Mouse (Mus musculus) gonadal fat pad, adult 2 months (tissue): ENCODE data around the gene Sync. TPM values are rescaled to one million over a fixed set of nuclear protein-coding genes. Genes with fewer than 3 reads are reported as not detected.

Source experiments
- DNase-seq: peaks from one replicate; pipeline ENCODE4 v3.0.0-alpha.2; 2012; ENCODE audit warnings: low read depth
- polyA plus RNA-seq: library from polyadenylated mRNA; depleted of rRNA; stranded (reverse); fragments of >200 nt; gene quantifications from 2 replicates; pipeline ENCODE4 v1.2.3, GENCODE M21; 2012

Sync gene
- polyA plus RNA-seq, 1 experiment = 1.4 TPM

DNA sequence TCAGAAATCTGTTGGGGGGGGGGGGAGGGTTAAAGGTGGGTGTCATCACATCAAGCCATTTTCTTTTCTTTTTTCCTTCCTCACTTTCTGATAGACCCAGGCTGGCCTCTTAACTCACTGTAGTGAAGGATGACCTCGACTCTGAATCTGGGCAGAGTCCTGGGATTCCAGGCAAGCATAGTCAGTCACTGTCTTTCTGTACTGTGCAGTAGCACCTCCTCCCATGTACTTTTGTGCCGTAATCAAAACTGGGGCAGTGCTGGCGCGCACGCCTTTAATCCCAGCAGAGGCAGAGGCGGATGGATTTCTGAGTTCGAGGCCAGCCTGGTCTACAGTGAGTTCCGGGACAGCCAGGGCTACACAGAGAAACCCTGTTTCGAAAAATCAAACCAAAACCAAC, 16.4 kb downstream of the Sync start:
- DNase-seq = no peak

- no peak for DNase-seq
These were observed 16.9 kb downstream of the Sync start for GRCm38 (mm10) chr4:129304306-129304705.

GRCm38 (mm10) chr4:129307936-129308335, 20.5 kb downstream of the Sync start:
- no peak for DNase-seq

DNA sequence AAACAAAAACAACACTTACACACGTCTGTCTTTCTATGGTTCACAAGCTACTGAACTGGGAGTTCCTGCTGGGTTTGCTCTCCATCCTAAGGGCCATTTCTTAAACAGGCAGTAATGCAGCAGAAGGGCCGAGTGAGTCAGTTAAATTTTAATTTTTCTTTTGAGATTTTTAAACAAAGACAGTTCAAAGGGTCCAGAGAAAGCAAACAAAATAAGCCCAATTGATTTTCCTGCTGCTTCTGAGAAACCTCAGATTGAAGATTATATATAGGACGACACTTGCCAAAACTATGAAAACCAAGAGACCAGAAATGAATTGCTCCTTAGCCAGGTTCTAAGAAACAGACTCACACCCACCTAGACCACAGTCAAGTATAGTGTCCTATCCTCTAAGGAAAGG, 26.5 kb downstream of the Sync start:
- no peak for DNase-seq

DNA sequence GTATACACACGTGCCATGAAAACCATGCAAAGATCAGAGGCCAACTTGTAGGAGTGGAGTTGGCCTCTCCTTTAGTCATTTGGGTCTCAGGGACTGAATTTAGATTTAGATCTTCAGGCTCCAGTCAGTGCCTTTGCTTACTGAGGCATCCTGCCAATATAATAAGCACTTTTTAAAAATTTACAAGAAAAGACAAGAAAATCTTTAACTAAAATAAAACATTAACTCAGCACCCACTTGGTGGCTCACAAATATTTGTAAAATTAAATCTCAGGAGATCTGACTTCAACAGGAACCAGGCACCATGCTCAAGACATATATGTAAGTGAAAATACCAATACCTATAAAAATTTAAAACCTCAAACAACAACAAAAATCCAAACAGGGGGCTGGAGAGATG, 33.5 kb downstream of the Sync start:
- no peak for DNase-seq

DNA sequence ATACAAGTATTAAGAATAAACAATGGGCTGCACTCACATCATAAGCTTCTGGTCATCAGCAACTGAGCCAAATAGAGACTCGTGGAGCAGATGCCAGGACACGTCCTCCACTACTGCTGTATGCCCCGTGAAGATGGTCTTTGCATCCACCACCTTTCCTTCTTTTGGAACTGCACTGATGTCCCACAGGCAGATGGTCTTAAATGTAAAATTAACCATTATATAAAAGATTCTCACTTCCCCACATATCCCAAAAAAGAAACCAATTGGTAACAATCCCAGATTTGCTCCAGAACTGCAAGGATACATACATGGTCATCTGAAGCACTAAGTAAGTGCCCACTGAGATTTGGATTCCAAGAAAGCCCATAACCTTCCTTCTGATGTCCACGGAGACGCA, 34.6 kb downstream of the Sync start:
- no peak for DNase-seq

DNA sequence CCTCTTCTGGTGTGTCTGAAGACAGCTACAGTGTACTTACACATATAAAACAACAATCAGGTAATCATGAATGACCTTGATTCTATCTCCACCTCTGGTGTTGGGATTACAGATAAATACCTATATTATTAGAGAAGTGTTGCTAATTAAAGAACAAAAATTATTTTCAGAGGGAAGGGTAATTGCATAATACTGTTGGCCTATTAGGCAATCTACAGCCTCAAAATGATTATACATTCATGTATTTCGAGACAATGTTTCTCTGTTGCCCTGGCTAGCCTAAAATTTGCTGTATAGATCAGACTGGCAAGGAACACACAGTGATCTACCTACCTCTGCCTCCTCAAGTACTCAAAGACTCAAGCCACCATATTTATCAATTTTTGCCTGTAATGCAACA, 36.1 kb downstream of the Sync start:
- no peak for DNase-seq

GRCm38 (mm10) chr4:129324756-129325155, 37.3 kb downstream of the Sync start:
- no peak for DNase-seq

GRCm38 (mm10) chr4:129326191-129326590, 38.8 kb downstream of the Sync start:
- no peak for DNase-seq

GRCm38 (mm10) chr4:129332846-129333245, 45.4 kb downstream of the Sync start:
- DNase-seq = no peak

GRCm38 (mm10) chr4:129334677-129335215, 47.3 kb downstream of the Sync start:
- DNase-seq = no peak

- peak; percentile 77 for DNase-seq
These were observed 48.0 kb downstream of the Sync start, which contains the start of the genes Rbbp4 and Zbtb8os for GRCm38 (mm10) chr4:129335216-129336074. Rbbp4 (minus strand) TSS chr4:129335370. Zbtb8os (plus strand) TSS chr4:129335695.

- DNase-seq = no peak
These were observed 48.9 kb downstream of the Sync start for GRCm38 (mm10) chr4:129336291-129336690.

DNA sequence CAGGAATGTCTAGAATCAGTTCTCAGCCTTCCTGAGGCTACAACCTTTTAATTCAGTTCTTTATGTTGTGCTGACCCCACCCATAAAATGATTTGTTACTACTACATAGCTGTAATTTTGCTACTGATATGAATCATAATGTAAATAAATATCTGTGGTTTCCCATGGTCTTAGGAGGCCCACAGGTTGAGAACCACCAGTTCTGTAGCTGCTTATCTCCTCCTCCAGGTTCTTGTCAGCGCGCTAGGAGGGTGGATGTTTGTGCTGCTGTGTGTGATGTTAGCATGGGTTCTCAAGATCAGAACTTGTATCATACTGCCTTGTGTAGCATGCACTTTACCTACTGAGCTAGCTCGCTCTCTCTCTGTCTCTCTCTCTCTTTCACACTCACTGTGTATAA, 52.3 kb downstream of the Sync start:
- DNase-seq = no peak

GRCm38 (mm10) chr4:129341888-129342287, 54.5 kb downstream of the Sync start:
- no peak for DNase-seq

- DNase-seq = no peak
These were observed 55.3 kb downstream of the Sync start for GRCm38 (mm10) chr4:129342705-129343104.

DNA sequence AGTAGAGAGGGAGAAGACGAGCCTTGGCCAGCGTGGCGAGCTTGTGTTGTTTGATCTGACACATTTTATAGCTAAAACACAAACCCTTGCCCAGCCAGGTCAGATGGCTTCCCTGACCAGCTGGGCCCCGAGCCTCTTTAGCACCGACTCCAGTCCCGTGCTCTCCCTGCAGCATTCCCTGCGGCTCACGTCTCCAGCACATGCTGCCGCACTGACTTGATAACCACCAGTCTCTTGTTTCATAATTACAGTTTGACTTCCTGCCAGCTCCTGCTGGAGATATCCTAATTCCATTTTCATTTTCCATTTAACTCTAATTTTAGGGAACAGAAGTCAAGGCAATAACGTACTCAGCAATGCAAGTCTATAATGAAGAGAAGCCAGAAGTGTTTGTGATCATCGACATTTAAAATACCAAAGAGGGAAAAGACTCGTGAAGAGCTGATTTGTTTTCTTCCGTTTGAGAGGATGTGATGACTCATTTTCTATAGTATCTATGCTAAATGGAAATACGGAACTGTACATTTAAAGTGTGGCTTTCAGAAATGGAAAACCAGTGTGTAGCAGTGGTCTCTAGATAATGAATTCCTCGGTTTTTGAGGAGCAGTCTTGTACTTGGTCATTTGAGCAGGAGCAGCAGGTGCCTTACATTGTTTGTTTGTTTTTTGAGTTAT, 59.2 kb downstream of the Sync start:
- DNase-seq = no peak

- no peak for DNase-seq
These were observed 63.2 kb downstream of the Sync start for GRCm38 (mm10) chr4:129350644-129351043.

DNA sequence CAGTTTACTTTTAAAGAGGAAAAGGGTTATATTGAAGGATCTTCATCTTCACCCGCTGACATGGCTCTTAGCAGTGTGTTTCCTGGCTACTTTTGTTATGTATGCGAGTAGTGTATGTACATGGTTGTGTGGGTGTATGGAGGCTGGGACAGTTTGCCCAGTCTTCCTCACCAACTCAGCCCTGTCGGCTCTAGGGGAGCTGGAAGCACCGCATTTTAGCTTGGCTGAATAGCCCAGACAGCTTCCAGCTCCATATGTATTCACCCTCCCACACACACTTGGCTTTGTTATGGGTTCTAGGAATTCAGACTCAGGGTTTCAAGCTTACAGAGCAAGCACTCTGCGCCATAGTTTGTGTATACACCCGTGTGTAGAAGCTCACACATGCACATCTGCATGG, 63.7 kb downstream of the Sync start:
- DNase-seq = no peak

- no peak for DNase-seq
These were observed 65.8 kb downstream of the Sync start for GRCm38 (mm10) chr4:129353176-129353575.

DNA sequence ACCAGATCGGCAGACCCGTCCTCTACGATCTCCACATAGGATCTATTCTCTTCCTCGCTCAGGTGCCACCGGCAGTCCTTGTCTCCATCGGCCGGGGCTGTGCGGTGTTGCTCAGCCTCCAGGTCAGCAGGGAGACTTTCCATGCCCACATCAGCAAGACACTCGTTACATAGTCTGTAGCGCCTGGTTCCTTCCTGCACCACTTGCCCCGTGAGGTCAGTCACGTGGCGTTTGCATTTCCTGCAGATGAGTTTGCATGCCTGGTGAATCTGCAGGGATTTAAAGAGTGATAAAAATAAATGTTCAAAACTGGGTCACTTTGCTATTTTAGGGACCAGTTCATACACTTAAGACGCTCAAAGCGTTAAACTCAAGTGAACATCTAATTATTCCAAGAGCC, 66.8 kb downstream of the Sync start:
- no peak for DNase-seq

DNA sequence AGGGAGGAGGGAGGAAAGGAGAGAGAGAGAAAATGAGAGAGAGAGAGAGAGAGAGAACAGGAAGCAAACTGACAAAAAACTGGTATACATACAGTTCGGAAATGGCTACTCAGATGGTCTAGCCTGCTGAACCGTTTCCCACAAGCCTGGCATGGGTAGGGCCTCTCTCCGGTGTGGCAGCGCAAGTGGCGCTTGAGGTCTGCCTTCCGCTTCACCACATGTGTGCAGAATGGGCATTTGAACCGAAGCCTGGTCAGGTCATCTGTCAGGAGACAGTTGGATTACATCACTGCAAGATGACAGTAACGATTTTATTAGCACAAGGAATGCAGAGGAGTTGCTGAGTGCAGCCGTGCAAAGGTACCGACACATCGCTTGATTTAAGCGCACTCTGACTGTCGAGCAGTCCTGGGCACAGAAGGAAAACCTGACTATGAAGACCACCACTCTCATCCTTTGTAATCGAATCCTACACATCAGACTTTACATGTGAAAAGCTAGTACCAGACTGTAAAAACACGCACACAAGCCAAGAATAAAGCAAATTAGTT, 70.3 kb downstream of the Sync start:
- DNase-seq = no peak
